Mouse (Mus musculus): ENCODE measurements around the gene Il1r1.

GRCm38 (mm10) chr1:40190025-40190424 lies 34.9 kb upstream of the Il1r1 start:
- no peak for TF ChIP-seq POLR2A (IDR thresholded peaks at IDR 0.05; ENCODE audit: insufficient read depth, low read length)
- TF ChIP-seq CTCF (IDR thresholded peaks at IDR 0.05; ENCODE audit: low read depth, low read length), result no peak

Data from ES-Bruce4 (cell line).